13 mouse cellular contexts compared by ENCODE assay signal in the genomic region with DNA sequence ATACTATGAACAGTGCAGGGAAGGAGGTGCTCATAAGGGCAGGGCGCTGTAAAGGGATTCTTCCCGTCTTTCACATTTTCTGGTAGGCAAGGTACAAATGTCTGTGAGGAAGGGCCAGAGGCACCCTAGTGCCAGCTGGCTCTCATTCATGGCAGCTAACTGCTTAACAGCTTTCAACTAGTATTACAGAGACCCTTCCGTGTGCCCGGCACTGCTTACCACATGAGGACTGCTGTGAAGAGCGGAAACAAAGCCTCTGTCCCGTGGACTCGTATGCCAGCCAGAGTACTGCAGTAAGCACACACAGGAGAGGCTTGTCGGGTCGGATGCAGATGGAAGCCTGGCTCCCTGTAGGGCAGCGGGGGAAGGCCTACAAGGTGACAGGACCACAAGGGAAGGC.
DNase-seq lines count a peak whose midpoint lies in the region; ATAC-seq and TF ChIP-seq lines count a peak whose summit lies in the region.
"Had no signal": no experiment of that assay in that cellular context is flagged by ENCODE, and none has a peak within 500 bp of the region (broad histone marks: within the 10 kb centered on the region; RNA-seq: fewer than 3 reads in every experiment).

No protein-coding gene starts in this region.

- DNase-seq in hindbrain, postnatal 0 days (ENCODE audit: low spot score): peak; percentile 59
- DNase-seq in hindbrain, embryonic 11.5 days (ENCODE audit: low spot score): no peak
- peak; percentile 81 for DNase-seq in brain, embryonic 14.5 days (ENCODE audit: low read depth)
- peak; percentile 42 to 49 for DNase-seq in cerebellum, postnatal 25 days
- peak; percentile 57 for DNase-seq in forebrain, postnatal 0 days
- DNase-seq in urinary bladder, postnatal 36 days (ENCODE audit: low spot score in 2 of 2): no peak
- no peak for DNase-seq in ovary, postnatal 14 days (ENCODE audit: low spot score)
- DNase-seq: adrenal gland, postnatal 10 days; gastrocnemius, postnatal 14 days had no signal

- 0 out of 2 replicates have a peak overlapping the region, but pooled peaks have one; percentile 5 for H3K4me2 ChIP-seq in hindbrain, postnatal 0 days (ENCODE audit: low read depth, low read length)
- no peak overlapping the region for H3K4me2 ChIP-seq in hindbrain, embryonic 11.5 days (replicated peaks; ENCODE audit: low read depth, low read length)
- H3K4me2 ChIP-seq in forebrain, postnatal 0 days (ENCODE audit: low read depth): no peak overlapping the region
- H3K4me2 ChIP-seq: heart, embryonic 13.5 days; liver, embryonic 15.5 days; neural tube, embryonic 12.5 days had no signal

- H3K9ac ChIP-seq in hindbrain, postnatal 0 days (replicated peaks; ENCODE audit: low read length): no peak overlapping the region
- H3K9ac ChIP-seq in hindbrain, embryonic 11.5 days (ENCODE audit: low read depth, low read length): no peak overlapping the region
- H3K9ac ChIP-seq in forebrain, postnatal 0 days: no peak overlapping the region
- H3K9ac ChIP-seq: heart, embryonic 13.5 days; liver, embryonic 15.5 days; neural tube, embryonic 12.5 days had no signal

- peak; percentile 35; the same call in 1 of the 2 replicates for ATAC-seq in hindbrain, postnatal 0 days
- no peak for ATAC-seq in hindbrain, embryonic 11.5 days (ENCODE audit: low FRiP score)
- peak; percentile 62 for ATAC-seq in forebrain, postnatal 0 days

- peaks cover 17% of the 10 kb centered on the region for H3K4me1 ChIP-seq in hindbrain, postnatal 0 days (ENCODE audit: insufficient read depth, low read length)
- no peaks in the 10 kb centered on the region for H3K4me1 ChIP-seq in hindbrain, embryonic 11.5 days (replicated peaks; ENCODE audit: control insufficient read depth, insufficient read depth, low read length)
- H3K4me1 ChIP-seq in forebrain, postnatal 0 days (ENCODE audit: insufficient read depth): peaks cover 17% of the 10 kb centered on the region
- H3K4me1 ChIP-seq: heart, embryonic 13.5 days; liver, embryonic 15.5 days; neural tube, embryonic 12.5 days had no signal

- 38% methylated on average over 10 of the region's 10 CpGs for WGBS in hindbrain, postnatal 0 days
- WGBS in hindbrain, embryonic 11.5 days: 80% methylated on average over 10 of the region's 10 CpGs
- WGBS in forebrain, postnatal 0 days: 33% methylated on average over 10 of the region's 10 CpGs

- H3K36me3 ChIP-seq in hindbrain, postnatal 0 days (ENCODE audit: insufficient read depth, low read length): no peaks in the 10 kb centered on the region
- H3K36me3 ChIP-seq in hindbrain, embryonic 11.5 days (ENCODE audit: control insufficient read depth, insufficient read depth, low read length): no peaks in the 10 kb centered on the region
- H3K36me3 ChIP-seq in forebrain, postnatal 0 days (ENCODE audit: insufficient read depth): no peaks in the 10 kb centered on the region
- H3K36me3 ChIP-seq: heart, embryonic 13.5 days; liver, embryonic 15.5 days; neural tube, embryonic 12.5 days had no signal

- H3K27me3 ChIP-seq in hindbrain, postnatal 0 days (ENCODE audit: insufficient read depth, low read length): no peaks in the 10 kb centered on the region
- no peaks in the 10 kb centered on the region for H3K27me3 ChIP-seq in hindbrain, embryonic 11.5 days (ENCODE audit: control insufficient read depth, insufficient read depth, low read length)
- no peaks in the 10 kb centered on the region for H3K27me3 ChIP-seq in forebrain, postnatal 0 days (ENCODE audit: insufficient read depth, low read length)
- H3K27me3 ChIP-seq: heart, embryonic 13.5 days; liver, embryonic 15.5 days had no signal

- no peaks in the 10 kb centered on the region for H3K9me3 ChIP-seq in hindbrain, postnatal 0 days (ENCODE audit: low read length)
- H3K9me3 ChIP-seq in hindbrain, embryonic 11.5 days (ENCODE audit: control insufficient read depth, low read length): no peaks in the 10 kb centered on the region
- no peaks in the 10 kb centered on the region for H3K9me3 ChIP-seq in forebrain, postnatal 0 days (ENCODE audit: low read length)
- H3K9me3 ChIP-seq: heart, embryonic 13.5 days; liver, embryonic 15.5 days; megakaryocyte, embryonic 14.5 days; neural tube, embryonic 12.5 days had no signal

- no peak overlapping the region for H3K4me3 ChIP-seq in hindbrain, postnatal 0 days (ENCODE audit: low read length)
- no peak overlapping the region for H3K4me3 ChIP-seq in hindbrain, embryonic 11.5 days (ENCODE audit: low read depth, low read length)
- H3K4me3 ChIP-seq in forebrain, postnatal 0 days (ENCODE audit: low read depth, low read length): no peak overlapping the region
- H3K4me3 ChIP-seq: heart, embryonic 13.5 days; liver, embryonic 15.5 days; megakaryocyte, embryonic 14.5 days; neural tube, embryonic 12.5 days had no signal

- no peak for TF ChIP-seq POLR2A in brain, embryonic 14.5 days (IDR thresholded peaks at IDR 0.05; ENCODE audit: borderline replicate concordance, extremely low read depth, insufficient read depth, insufficient read length, poor library complexity, severe bottlenecking)

- TF ChIP-seq CTCF in hindbrain, postnatal 0 days (IDR thresholded peaks at IDR 0.05; ENCODE audit: low read depth): no peak
- no peak for TF ChIP-seq CTCF in brain, embryonic 14.5 days (IDR thresholded peaks at IDR 0.05; ENCODE audit: borderline replicate concordance, extremely low read depth, insufficient read depth, insufficient read length)
- no peak for TF ChIP-seq CTCF in forebrain, postnatal 0 days (IDR thresholded peaks at IDR 0.05; ENCODE audit: low read depth)

- peak overlapping the region; percentile 45; the same call in 1 of the 2 replicates for H3K27ac ChIP-seq in hindbrain, postnatal 0 days
- no peak overlapping the region for H3K27ac ChIP-seq in hindbrain, embryonic 11.5 days (ENCODE audit: low read depth, low read length)
- peak overlapping the region; percentile 71 for H3K27ac ChIP-seq in forebrain, postnatal 0 days (ENCODE audit: low read depth, low read length)
- H3K27ac ChIP-seq: heart, embryonic 13.5 days; liver, embryonic 15.5 days; neural tube, embryonic 12.5 days had no signal

Comparison
In these comparisons a context has a peak if more than half of its experiments do, and no peak if none do; other contexts are left out.
1. DNase-seq: peak in hindbrain, postnatal 0 days (single experiment), brain, embryonic 14.5 days (single experiment), cerebellum, postnatal 25 days (2 of 2) and forebrain, postnatal 0 days (single experiment); none in hindbrain, embryonic 11.5 days (single experiment), urinary bladder, postnatal 36 days (0 of 2) and ovary, postnatal 14 days (single experiment).